ENCODE assay signal across 8 mouse cellular contexts in the genomic region with DNA sequence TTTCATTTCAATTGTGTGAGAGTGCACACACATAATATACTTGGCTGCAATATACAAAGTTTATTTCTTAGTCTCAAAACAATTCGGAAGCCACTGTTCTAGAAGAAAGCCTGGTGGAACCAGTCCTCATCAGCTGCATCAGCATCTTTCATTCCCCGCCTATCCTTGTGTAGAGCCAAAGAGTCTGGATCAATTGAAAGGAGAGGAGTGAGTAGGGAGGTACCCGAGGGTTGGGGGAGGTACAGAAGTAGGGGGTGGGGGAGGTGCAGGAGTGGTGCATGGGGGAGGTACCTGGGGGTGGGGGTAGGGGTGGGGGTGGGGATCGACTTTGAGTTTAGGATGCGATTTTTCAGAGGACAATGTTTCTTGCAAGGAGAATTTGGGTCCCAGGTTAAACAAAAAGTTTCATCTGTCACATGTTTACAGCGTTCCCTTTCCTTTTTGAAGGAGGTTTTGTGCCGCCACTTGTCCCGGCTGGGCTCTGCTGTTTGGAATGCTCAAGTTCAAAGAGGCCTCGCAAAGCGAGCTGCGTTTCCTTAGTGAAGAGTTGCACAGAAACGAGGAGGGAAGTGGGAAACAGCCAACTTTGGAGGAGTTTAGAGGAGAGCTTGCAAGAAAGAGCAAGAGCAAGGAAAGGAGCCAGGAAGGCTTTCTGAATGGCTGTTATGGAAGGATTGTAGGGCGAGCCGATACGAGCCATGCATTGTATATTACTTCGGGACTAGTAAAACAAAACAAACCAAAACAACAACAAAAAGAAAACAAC.
DNase-seq lines count a peak whose midpoint lies in the region; ATAC-seq and TF ChIP-seq lines count a peak whose summit lies in the region.

No protein-coding gene starts in this region.

- peak; percentile 12 for DNase-seq in adrenal gland, postnatal 14 days
- DNase-seq in adrenal gland, adult 18-20 months (ENCODE audit: low spot score in 2 of 2) = no peak
- DNase-seq in R1 (ENCODE audit: low read depth, low spot score) = peak; percentile 49
- DNase-seq in frontal cortex, adult 2 months (ENCODE audit: extremely low spot score in 1 of 2, low spot score in 1 of 2) = peak; percentile 12 to 66
- DNase-seq in layer of hippocampus, adult 8-10 months (ENCODE audit: low spot score in 2 of 2) = peak; percentile 51 to 67
- DNase-seq in lung, postnatal 0 days (ENCODE audit: low spot score) = peak; percentile 54
- DNase-seq in right cerebral cortex, postnatal 25 days = peak; percentile 23

- H3K4me3 ChIP-seq in lung, postnatal 0 days (ENCODE audit: low read depth, low read length) = no peak overlapping the region

- no peak for TF ChIP-seq CTCF in lung, postnatal 0 days (IDR thresholded peaks at IDR 0.05)

- no peaks in the 10 kb centered on the region for H3K4me1 ChIP-seq in lung, postnatal 0 days (ENCODE audit: insufficient read depth, low read depth, low read length)

- no peak overlapping the region for H3K27ac ChIP-seq in lung, postnatal 0 days (ENCODE audit: low read length)

- no peaks in the 10 kb centered on the region for H3K9me3 ChIP-seq in lung, postnatal 0 days (ENCODE audit: low read length)

- no peak for TF ChIP-seq EP300 in lung, postnatal 0 days (IDR thresholded peaks at IDR 0.05)

- no peaks in the 10 kb centered on the region for H3K27me3 ChIP-seq in lung, postnatal 0 days (replicated peaks; ENCODE audit: insufficient read depth, low read length)

- 23% methylated on average over 16 of the region's 16 CpGs for WGBS in lung, postnatal 0 days

- no peak for ATAC-seq in lung, postnatal 0 days
- ATAC-seq in granulocyte monocyte progenitor cell, adult 5-6 weeks (replicated peaks; ENCODE audit: poor library complexity, severe bottlenecking) = no peak

- no peak overlapping the region for H3K9ac ChIP-seq in lung, postnatal 0 days (replicated peaks; ENCODE audit: low read depth)

- H3K4me2 ChIP-seq in lung, postnatal 0 days (replicated peaks; ENCODE audit: low read depth, low read length) = peak overlapping the region; percentile 37

- no peaks in the 10 kb centered on the region for H3K36me3 ChIP-seq in lung, postnatal 0 days (ENCODE audit: insufficient read depth, low read length)

Comparison
In these comparisons a context has a peak if more than half of its experiments do, and no peak if none do; other contexts are left out.
1. DNase-seq: peak in adrenal gland, postnatal 14 days (single experiment), R1 (single experiment), frontal cortex, adult 2 months (2 of 2), layer of hippocampus, adult 8-10 months (2 of 2), lung, postnatal 0 days (single experiment) and right cerebral cortex, postnatal 25 days (single experiment); none in adrenal gland, adult 18-20 months (0 of 2).